9 mouse cellular contexts compared by ENCODE assay signal in genomic region chr10:128369599-128369998, GRCm38 (mm10). TPM values are rescaled to one million over a fixed set of nuclear protein-coding genes. Genes with fewer than 3 reads are reported as not detected.
DNase-seq lines count a peak whose midpoint lies in the region; ATAC-seq and TF ChIP-seq lines count a peak whose summit lies in the region.
"Had no signal": no experiment of that assay in that cellular context is flagged by ENCODE, and none has a peak within 500 bp of the region (broad histone marks: within the 10 kb centered on the region; RNA-seq: fewer than 3 reads in every experiment).

No protein-coding gene starts in this region.

- H3K27ac ChIP-seq in layer of hippocampus, adult 2 months: peak overlapping the region; percentile 92
- peak overlapping the region; percentile 94 for H3K27ac ChIP-seq in embryonic facial prominence, embryonic 12.5 days
- H3K27ac ChIP-seq in intestine, embryonic 15.5 days: peak overlapping the region; percentile 95
- peak overlapping the region; percentile 89; the same call in 1 of the 2 replicates for H3K27ac ChIP-seq in neural tube, embryonic 12.5 days

- H3K9me3 ChIP-seq in embryonic facial prominence, embryonic 12.5 days: no peaks in the 10 kb centered on the region
- H3K9me3 ChIP-seq in intestine, embryonic 15.5 days: no peaks in the 10 kb centered on the region
- H3K9me3 ChIP-seq in neural tube, embryonic 12.5 days: no peaks in the 10 kb centered on the region

- TF ChIP-seq CTCF in layer of hippocampus, adult 2 months (conservative IDR thresholded peaks at IDR 0.05): no peak

- H3K4me3 ChIP-seq in layer of hippocampus, adult 2 months: peak overlapping the region; percentile 81
- peak overlapping the region; percentile 73; the same call in 1 of the 2 replicates for H3K4me3 ChIP-seq in embryonic facial prominence, embryonic 12.5 days
- peak overlapping the region; percentile 64; the same call in 1 of the 2 replicates for H3K4me3 ChIP-seq in intestine, embryonic 15.5 days (replicated peaks)
- H3K4me3 ChIP-seq in neural tube, embryonic 12.5 days: peak overlapping the region; percentile 65; the same call in 1 of the 2 replicates

- no peak for DNase-seq in layer of hippocampus, adult 2 months (ENCODE audit: low spot score in 2 of 2)
- no peak for DNase-seq in layer of hippocampus, postnatal 36 days
- DNase-seq in urinary bladder, adult 18-20 months (ENCODE audit: low spot score in 2 of 2): no peak
- no peak for DNase-seq in embryo, embryonic 11 days
- DNase-seq in embryo, embryonic 10 days (ENCODE audit: low spot score): no peak

- H3K4me2 ChIP-seq in embryonic facial prominence, embryonic 12.5 days (replicated peaks): peak overlapping the region; percentile 91
- H3K4me2 ChIP-seq in intestine, embryonic 15.5 days (replicated peaks): peak overlapping the region; percentile 93
- peak overlapping the region; percentile 92 for H3K4me2 ChIP-seq in neural tube, embryonic 12.5 days (replicated peaks)

- no peak overlapping the region for H3K9ac ChIP-seq in embryonic facial prominence, embryonic 12.5 days
- H3K9ac ChIP-seq in intestine, embryonic 15.5 days: no peak overlapping the region
- H3K9ac ChIP-seq in neural tube, embryonic 12.5 days: peak overlapping the region; percentile 75; the same call in 1 of the 2 replicates

- H3K36me3 ChIP-seq in embryonic facial prominence, embryonic 12.5 days: peaks cover 12% of the 10 kb centered on the region; the same call in 1 of the 2 replicates
- no peaks in the 10 kb centered on the region for H3K36me3 ChIP-seq in intestine, embryonic 15.5 days
- peaks cover 9% of the 10 kb centered on the region; the same call in 1 of the 2 replicates for H3K36me3 ChIP-seq in neural tube, embryonic 12.5 days

- peaks cover 8% of the 10 kb centered on the region for H3K4me1 ChIP-seq in embryonic facial prominence, embryonic 12.5 days
- peaks cover 15% of the 10 kb centered on the region for H3K4me1 ChIP-seq in intestine, embryonic 15.5 days (replicated peaks)
- H3K4me1 ChIP-seq in neural tube, embryonic 12.5 days: peaks cover 11% of the 10 kb centered on the region

- no peaks in the 10 kb centered on the region for H3K27me3 ChIP-seq in embryonic facial prominence, embryonic 12.5 days
- no peaks in the 10 kb centered on the region for H3K27me3 ChIP-seq in intestine, embryonic 15.5 days (replicated peaks)
- H3K27me3 ChIP-seq in neural tube, embryonic 12.5 days (replicated peaks): no peaks in the 10 kb centered on the region

- WGBS in embryonic facial prominence, embryonic 12.5 days: 79% methylated on average over 6 of the region's 6 CpGs
- 63% methylated on average over 6 of the region's 6 CpGs for WGBS in intestine, embryonic 15.5 days
- WGBS in neural tube, embryonic 12.5 days: 84% methylated on average over 6 of the region's 6 CpGs

- no peak for ATAC-seq in embryonic facial prominence, embryonic 12.5 days (ENCODE audit: insufficient number of reproducible peaks, insufficient read depth, low FRiP score, low TSS enrichment)
- no peak for ATAC-seq in intestine, embryonic 15.5 days
- no peak for ATAC-seq in neural tube, embryonic 12.5 days (ENCODE audit: low FRiP score, low read depth)

RNA-seq across cellular contexts. Expression of gene Coq10a, which starts 0.8 kb away (rescaled TPM):
- total RNA-seq in layer of hippocampus, adult 2 months (2021): 10 to 100 TPM; 48.6 to 49.2 TPM
- 10 to 100 TPM; 51.2 to 52.8 TPM for total RNA-seq in layer of hippocampus, postnatal 36 days (2021)
- polyA plus RNA-seq in embryonic facial prominence, embryonic 12.5 days (2016; fragmentation: Nextera tagmentation; extraction: Ambion mirVana): 15.0 and 17.9 TPM in 2 replicates
- polyA plus RNA-seq in intestine, embryonic 15.5 days (2015; fragmentation: Nextera tagmentation; extraction: Ambion mirVana): 13.7 TPM in 2 replicates
- 33.3 and 35.2 TPM in 2 replicates for polyA plus RNA-seq in neural tube, embryonic 12.5 days (2016; fragmentation: Nextera tagmentation; extraction: Ambion mirVana)

RNA-seq across cellular contexts. Expression of gene Ankrd52, which starts 7.3 kb away (rescaled TPM):
- 10 to 100 TPM; 50.6 to 51.6 TPM for total RNA-seq in layer of hippocampus, adult 2 months (2021)
- 10 to 100 TPM; 55.6 to 59.6 TPM for total RNA-seq in layer of hippocampus, postnatal 36 days (2021)
- 14.8 and 15.4 TPM in 2 replicates for polyA plus RNA-seq in embryonic facial prominence, embryonic 12.5 days (2016; fragmentation: Nextera tagmentation; extraction: Ambion mirVana)
- 10.0 and 11.5 TPM in 2 replicates for polyA plus RNA-seq in intestine, embryonic 15.5 days (2015; fragmentation: Nextera tagmentation; extraction: Ambion mirVana)
- 10.2 and 13.2 TPM in 2 replicates for polyA plus RNA-seq in neural tube, embryonic 12.5 days (2016; fragmentation: Nextera tagmentation; extraction: Ambion mirVana)

RNA-seq across cellular contexts. Expression of gene Slc39a5, which starts 31.4 kb away (rescaled TPM):
- under 1 TPM in 1 of 2 experiments, not detected in 1; 0.29 TPM for total RNA-seq in layer of hippocampus, adult 2 months (2021)
- not detected for total RNA-seq in layer of hippocampus, postnatal 36 days (2021)
- polyA plus RNA-seq in embryonic facial prominence, embryonic 12.5 days (2016; fragmentation: Nextera tagmentation; extraction: Ambion mirVana): 0.33 TPM in 1 of 2 replicates, not detected in the other
- polyA plus RNA-seq in intestine, embryonic 15.5 days (2015; fragmentation: Nextera tagmentation; extraction: Ambion mirVana): 114 and 141 TPM in 2 replicates
- not detected in 2 replicates for polyA plus RNA-seq in neural tube, embryonic 12.5 days (2016; fragmentation: Nextera tagmentation; extraction: Ambion mirVana)
- polyA plus RNA-seq: activated CD4-positive, CD25-positive, alpha-beta regulatory T cell, adult 4 months had no signal

RNA-seq across cellular contexts. Expression of gene Cs, which starts 32.1 kb away (rescaled TPM):
- total RNA-seq in layer of hippocampus, adult 2 months (2021): 100 to 1,000 TPM; 226 to 235 TPM
- total RNA-seq in layer of hippocampus, postnatal 36 days (2021): 100 to 1,000 TPM; 224 to 234 TPM
- 191 TPM in 2 replicates for polyA plus RNA-seq in embryonic facial prominence, embryonic 12.5 days (2016; fragmentation: Nextera tagmentation; extraction: Ambion mirVana)
- polyA plus RNA-seq in intestine, embryonic 15.5 days (2015; fragmentation: Nextera tagmentation; extraction: Ambion mirVana): 269 and 282 TPM in 2 replicates
- 221 and 230 TPM in 2 replicates for polyA plus RNA-seq in neural tube, embryonic 12.5 days (2016; fragmentation: Nextera tagmentation; extraction: Ambion mirVana)

RNA-seq across cellular contexts. Expression of gene Nabp2, which starts 41.7 kb away (rescaled TPM):
- total RNA-seq in layer of hippocampus, adult 2 months (2021): 10 to 100 TPM; 88.2 to 93.0 TPM
- total RNA-seq in layer of hippocampus, postnatal 36 days (2021): 10 to 100 TPM; 91.6 to 92.0 TPM
- polyA plus RNA-seq in embryonic facial prominence, embryonic 12.5 days (2016; fragmentation: Nextera tagmentation; extraction: Ambion mirVana): 67.6 and 70.1 TPM in 2 replicates
- polyA plus RNA-seq in intestine, embryonic 15.5 days (2015; fragmentation: Nextera tagmentation; extraction: Ambion mirVana): 87.9 and 97.1 TPM in 2 replicates
- 109 and 115 TPM in 2 replicates for polyA plus RNA-seq in neural tube, embryonic 12.5 days (2016; fragmentation: Nextera tagmentation; extraction: Ambion mirVana)

Comparison
In these comparisons a context has a peak if more than half of its experiments do, and no peak if none do; other contexts are left out.
1. RNA of gene Slc39a5, which starts 31.4 kb away (polyA plus RNA-seq): 114 to 141 TPM in intestine, embryonic 15.5 days; not detected in neural tube, embryonic 12.5 days and 0.33 TPM in embryonic facial prominence, embryonic 12.5 days; every median in the first group is over 10 times any median in the second.
2. Peak in every context shown above with its lines, with median percentiles within 50 percentile points of each other: H3K27ac ChIP-seq, H3K4me3 ChIP-seq and H3K4me2 ChIP-seq.